Mouse (Mus musculus): ENCODE results near the gene Mapk12. TPM values are rescaled to one million over a fixed set of nuclear protein-coding genes. Genes with fewer than 3 reads are reported as not detected.

Mapk12 gene
- polyA plus RNA-seq, 1 experiment from 2014 or later: 5.1 TPM

DNA sequence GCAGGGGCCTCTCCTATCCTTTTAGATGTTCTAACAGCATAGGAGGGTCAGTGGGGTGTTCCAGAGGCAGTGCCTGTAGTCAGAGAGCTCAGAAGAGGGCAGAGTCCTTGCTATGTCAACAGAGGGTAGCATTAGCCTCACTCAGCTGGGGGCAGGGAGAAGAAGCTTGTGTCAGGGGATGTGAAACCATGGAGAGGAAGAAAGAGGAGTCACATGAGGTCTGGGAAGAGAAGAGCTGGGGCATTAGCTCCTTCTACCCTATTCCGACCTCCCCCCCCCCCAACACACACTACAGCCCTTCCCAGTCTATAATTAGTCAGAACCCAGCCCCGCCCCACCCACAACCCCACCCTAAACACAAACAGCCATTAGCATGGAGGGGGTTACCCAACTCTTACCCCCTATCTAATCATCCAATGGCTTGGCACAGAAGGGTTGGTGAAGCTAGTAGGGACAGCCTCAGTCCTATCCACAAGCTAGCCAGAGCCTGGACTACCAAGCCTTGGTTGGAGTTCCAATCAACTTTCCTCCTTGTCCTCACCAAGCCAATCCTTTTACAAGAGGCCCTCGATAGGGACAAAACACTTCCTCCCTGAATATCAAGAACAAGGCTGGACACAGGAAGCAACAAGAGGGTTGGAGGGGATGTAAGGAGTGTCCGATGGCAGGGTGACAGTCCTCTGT, 37.2 kb upstream of the Mapk12 start:
- Histone ChIP-seq H3K27me3 (replicated peaks) (no peaks in the 10 kb centered on the region), H3K4me3 (no peak overlapping the region), H3K9ac (0 out of 2 replicates have a peak overlapping the region, but pooled peaks have one; percentile 17), H3K36me3 (replicated peaks) (no peaks in the 10 kb centered on the region), H3K27ac (0 out of 2 replicates have a peak overlapping the region, but pooled peaks have one; percentile 20), H3K9me3 (no peaks in the 10 kb centered on the region), H3K4me2 (peak overlapping the region; percentile 91), H3K4me1 (peaks cover 88% of the 10 kb centered on the region)
- 80% methylated on average over 4 of the region's 4 CpGs for WGBS
- no peak for ATAC-seq (replicated peaks)

DNA sequence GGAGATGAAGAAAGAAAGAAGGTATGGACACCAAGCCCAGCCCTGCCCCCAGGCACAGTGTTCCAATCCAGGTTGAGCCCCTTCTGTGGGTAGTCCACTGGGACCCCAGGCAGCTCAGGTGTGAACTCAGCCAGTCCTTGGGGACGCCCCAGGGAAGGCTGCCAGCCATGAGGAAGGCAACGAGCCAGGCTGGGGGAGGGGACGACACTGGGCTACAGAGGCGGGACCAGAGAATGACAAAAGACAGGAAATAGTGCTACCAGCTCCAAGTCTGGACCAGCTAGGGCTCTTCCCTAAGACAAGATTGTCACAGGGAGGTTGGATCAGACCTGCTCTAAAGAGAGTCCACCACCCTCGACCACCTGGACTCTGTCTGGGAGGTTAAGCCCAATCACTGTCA, 36.6 kb upstream of the Mapk12 start:
- H3K4me2 ChIP-seq: peak overlapping the region; percentile 91
- no peaks in the 10 kb centered on the region for H3K9me3 ChIP-seq
- no peaks in the 10 kb centered on the region for H3K27me3 ChIP-seq (replicated peaks)
- H3K4me1 ChIP-seq: peaks cover 89% of the 10 kb centered on the region
- H3K9ac ChIP-seq: 0 out of 2 replicates have a peak overlapping the region, but pooled peaks have one; percentile 17
- H3K4me3 ChIP-seq: no peak overlapping the region
- H3K36me3 ChIP-seq (replicated peaks): no peaks in the 10 kb centered on the region
- no peak for ATAC-seq (replicated peaks)
- 0 out of 2 replicates have a peak overlapping the region, but pooled peaks have one; percentile 20 for H3K27ac ChIP-seq
- WGBS: 12% methylated on average over 5 of the region's 5 CpGs

DNA sequence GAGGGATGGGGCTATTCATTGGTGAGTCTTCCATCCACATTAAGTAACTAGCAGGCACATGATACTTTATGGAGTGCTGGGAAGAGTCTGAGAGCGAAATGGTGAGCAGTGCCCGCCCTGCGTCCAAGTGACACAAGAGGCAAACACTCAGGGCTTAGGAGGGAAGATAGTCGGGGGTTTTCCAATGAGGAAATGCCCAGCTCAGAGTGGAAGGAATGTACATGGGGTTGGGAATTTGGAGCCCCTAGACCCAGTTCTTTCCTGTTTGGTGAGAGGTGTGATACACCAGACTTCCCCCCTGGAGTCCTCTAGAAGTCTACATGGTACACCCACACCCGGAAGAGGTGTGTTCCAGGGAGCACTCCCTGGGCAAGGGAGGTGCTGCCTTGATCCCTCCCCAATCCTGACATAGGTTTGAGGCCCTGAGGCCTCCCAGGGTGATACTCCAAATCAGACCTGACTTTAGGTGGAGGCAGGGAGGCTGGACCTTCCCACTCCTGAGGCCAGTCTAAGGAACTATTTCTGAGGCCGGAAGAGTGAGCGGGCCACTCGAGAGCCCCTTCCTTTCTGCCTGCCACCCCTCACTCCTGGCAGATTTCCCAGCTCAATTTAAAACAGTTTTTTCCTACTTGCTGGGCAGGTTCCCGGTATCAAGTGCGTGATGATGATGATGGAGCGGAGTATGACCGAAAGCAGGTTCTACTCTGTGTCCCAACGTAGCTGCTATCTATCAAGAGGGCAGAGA, 35.1 kb upstream of the Mapk12 start:
- no peak overlapping the region for H3K9ac ChIP-seq
- no peaks in the 10 kb centered on the region for H3K27me3 ChIP-seq (replicated peaks)
- ATAC-seq (replicated peaks): no peak
- peaks cover 83% of the 10 kb centered on the region for H3K4me1 ChIP-seq
- H3K9me3 ChIP-seq: no peaks in the 10 kb centered on the region
- WGBS: 78% methylated on average over 13 of the region's 13 CpGs
- no peaks in the 10 kb centered on the region for H3K36me3 ChIP-seq (replicated peaks)
- H3K27ac ChIP-seq: no peak overlapping the region
- H3K4me3 ChIP-seq: no peak overlapping the region
- no peak overlapping the region for H3K4me2 ChIP-seq

DNA sequence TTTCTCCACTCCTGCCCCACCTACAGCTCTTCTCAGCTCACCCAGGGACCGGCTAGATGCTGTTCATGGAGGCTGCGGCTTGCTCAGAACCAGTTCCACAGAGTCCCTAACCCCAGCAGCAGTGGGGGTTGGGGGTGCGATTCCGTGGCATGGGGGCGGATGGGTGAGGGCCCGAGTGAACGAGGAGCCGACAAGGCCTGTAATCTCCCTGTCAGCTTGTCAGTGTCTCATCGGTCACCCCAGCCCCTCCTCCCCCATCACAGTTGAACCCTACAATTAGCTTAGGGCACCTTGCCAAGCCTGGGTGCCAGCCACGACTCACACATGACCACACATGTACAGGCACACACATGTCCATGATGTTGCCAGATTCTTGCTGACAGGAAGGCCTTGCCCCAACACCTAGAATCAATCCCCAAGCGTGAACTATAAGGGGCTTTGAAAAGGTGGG, 34.4 kb upstream of the Mapk12 start:
- Histone ChIP-seq H3K27me3 (replicated peaks) (no peaks in the 10 kb centered on the region), H3K9me3 (no peaks in the 10 kb centered on the region), H3K4me3 (peak overlapping the region; percentile 51; the same call in 1 of the 2 replicates), H3K4me2 (peak overlapping the region; percentile 98), H3K36me3 (replicated peaks) (no peaks in the 10 kb centered on the region), H3K27ac (no peak overlapping the region), H3K4me1 (peaks cover 88% of the 10 kb centered on the region), H3K9ac (no peak overlapping the region)
- ATAC-seq (replicated peaks): no peak
- 50% methylated on average over 11 of the region's 11 CpGs for WGBS

DNA sequence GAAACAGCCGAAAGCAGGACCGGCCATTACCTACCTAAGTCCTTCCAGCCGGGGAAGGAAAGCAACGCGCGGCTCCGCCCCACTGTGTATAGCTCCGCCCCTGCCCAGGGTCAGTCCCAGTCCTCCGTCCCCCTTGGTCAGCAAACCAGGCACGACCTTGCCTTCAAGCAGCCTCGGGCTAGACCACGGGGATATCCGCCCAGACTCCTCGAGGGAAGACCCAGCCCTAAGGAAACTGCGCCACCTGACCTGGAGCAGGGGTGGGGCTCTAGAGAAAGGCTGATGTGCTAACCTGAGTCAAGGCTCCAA, 33.4 kb upstream of the Mapk12 start:
- peak overlapping the region; percentile 64 for H3K9ac ChIP-seq
- H3K4me2 ChIP-seq: peak overlapping the region; percentile 98
- H3K36me3 ChIP-seq (replicated peaks): no peaks in the 10 kb centered on the region
- H3K4me3 ChIP-seq: peak overlapping the region; percentile 51
- ATAC-seq (replicated peaks): peak; percentile 24
- H3K27me3 ChIP-seq (replicated peaks): no peaks in the 10 kb centered on the region
- peaks cover 87% of the 10 kb centered on the region for H3K4me1 ChIP-seq
- peak overlapping the region; percentile 74 for H3K27ac ChIP-seq
- WGBS: under 1% methylated on average over 15 of the region's 15 CpGs
- no peaks in the 10 kb centered on the region for H3K9me3 ChIP-seq

DNA sequence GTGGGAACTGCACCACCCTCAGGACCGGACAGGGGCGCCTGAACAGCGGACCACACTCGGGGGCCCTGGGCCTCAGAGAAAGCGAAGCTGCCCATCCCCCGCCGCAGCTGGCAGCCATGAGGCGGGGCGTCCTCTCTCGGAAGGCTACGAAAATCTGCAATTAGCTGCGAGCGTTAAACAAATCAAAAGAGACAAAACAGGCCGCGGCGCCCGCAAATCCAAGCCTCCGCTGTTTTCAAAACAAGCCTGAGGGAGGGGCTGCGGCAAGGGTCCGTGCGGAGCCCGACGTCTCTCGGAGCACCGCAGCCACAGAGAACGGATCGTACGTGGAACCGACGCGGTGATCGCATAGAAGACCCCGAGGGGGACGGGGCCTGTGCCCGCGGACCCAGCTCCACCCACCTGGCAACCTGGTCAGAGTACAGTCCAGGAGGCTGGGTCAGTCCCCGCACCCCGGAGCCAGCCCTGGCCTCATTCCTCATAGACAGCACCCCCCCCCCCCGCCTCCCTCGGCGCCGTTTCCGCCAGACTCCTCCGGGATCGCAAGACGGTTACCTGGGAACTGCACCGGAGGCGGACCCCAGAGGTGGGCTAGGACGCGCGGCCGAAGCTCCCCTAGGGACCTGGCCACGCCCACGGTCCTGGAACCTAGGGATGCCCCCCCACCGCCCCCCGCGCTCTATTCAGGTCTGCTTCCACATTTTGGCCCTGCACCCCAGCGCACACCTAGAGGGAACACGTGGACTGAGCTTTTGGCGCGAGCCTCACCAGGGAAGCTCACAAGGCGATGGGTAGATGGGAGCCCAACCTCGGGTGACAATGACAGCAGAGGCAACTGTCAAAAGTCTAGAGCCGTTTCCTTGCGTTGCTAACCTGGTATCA, 32.8 kb upstream of the Mapk12 start:
- H3K27me3 ChIP-seq (replicated peaks): no peaks in the 10 kb centered on the region
- under 1% methylated on average over 64 of the region's 65 CpGs for WGBS
- peak; percentile 46 for ATAC-seq (replicated peaks)
- H3K36me3 ChIP-seq (replicated peaks): no peaks in the 10 kb centered on the region; the same call in 1 of the 2 replicates
- H3K9me3 ChIP-seq: no peaks in the 10 kb centered on the region
- H3K4me2 ChIP-seq: peak overlapping the region; percentile 98
- H3K4me3 ChIP-seq: peak overlapping the region; percentile 51
- H3K27ac ChIP-seq: peak overlapping the region; percentile 74
- peaks cover 81% of the 10 kb centered on the region for H3K4me1 ChIP-seq
- peak overlapping the region; percentile 64 for H3K9ac ChIP-seq

DNA sequence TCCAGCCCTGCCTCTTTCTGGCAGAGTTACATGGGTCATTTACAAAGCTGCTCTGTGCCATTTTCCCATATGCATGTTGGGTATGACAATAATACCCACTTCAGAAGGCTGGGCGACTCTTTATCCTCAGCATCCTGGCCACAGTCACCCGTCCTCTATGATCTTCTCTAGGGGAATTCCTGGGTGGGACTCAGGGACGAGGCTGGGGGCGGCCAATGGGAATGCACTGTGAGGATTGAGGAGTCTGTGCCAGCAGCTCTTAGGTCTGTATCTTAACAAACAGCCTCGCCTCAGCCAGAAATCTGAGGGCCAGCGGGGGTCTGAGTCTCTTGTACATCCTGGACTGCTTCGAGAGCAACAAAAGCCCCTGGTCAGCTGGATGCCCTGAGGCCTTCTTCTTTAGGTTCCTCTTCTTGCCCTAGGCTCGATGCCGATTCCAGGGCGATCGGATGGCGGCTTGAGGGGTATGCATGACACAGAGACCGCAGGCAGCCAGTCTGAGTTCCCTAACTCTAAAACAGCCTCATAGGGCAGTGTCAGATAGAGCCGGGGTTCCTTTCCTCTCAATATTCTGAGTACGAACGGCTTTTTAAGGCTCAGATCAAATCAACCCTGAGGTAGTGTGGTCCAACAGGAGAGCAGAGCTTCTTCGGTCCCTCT, 31.9 kb upstream of the Mapk12 start:
- Histone ChIP-seq H3K9me3 (no peaks in the 10 kb centered on the region), H3K27me3 (replicated peaks) (no peaks in the 10 kb centered on the region), H3K9ac (peak overlapping the region; percentile 64), H3K4me1 (peaks cover 72% of the 10 kb centered on the region), H3K4me2 (peak overlapping the region; percentile 98), H3K36me3 (replicated peaks) (peaks cover 4% of the 10 kb centered on the region; the same call in 1 of the 2 replicates), H3K27ac (peak overlapping the region; percentile 74), H3K4me3 (peak overlapping the region; percentile 51)
- WGBS: 24% methylated on average over 17 of the region's 17 CpGs
- no peak for ATAC-seq (replicated peaks)

DNA sequence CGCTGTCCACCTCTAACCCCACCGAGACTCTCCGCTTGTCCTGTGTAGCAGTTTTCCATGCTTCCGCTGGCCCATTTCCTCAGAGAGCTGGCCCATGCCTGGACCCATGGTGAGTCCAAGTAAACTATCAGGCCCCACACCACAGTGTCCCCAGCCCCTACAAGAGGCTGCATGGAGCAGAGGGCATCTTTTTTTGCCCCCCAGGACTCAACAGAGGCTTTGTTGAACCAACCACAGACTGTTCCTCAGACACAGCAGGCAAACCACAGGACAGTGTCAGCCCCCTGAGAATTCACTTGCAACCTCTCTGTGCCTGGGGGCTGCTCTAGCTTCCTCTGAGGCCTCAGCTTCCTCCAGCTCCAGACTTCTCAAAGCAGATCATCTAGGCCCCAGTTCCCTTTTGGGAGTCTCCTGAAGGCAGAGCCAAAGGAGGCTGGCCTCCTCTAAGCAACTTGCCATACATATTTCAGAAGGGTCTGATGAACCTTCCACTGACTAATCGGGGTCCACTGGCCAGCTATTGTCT, 31.1 kb upstream of the Mapk12 start:
- no peak overlapping the region for H3K4me2 ChIP-seq
- H3K9me3 ChIP-seq: no peaks in the 10 kb centered on the region
- H3K27ac ChIP-seq: no peak overlapping the region
- H3K27me3 ChIP-seq (replicated peaks): no peaks in the 10 kb centered on the region
- 87% methylated on average over 5 of the region's 5 CpGs for WGBS
- no peak overlapping the region for H3K9ac ChIP-seq
- peaks cover 64% of the 10 kb centered on the region for H3K4me1 ChIP-seq
- ATAC-seq (replicated peaks): no peak
- H3K4me3 ChIP-seq: no peak overlapping the region
- peaks cover 12% of the 10 kb centered on the region for H3K36me3 ChIP-seq (replicated peaks)

DNA sequence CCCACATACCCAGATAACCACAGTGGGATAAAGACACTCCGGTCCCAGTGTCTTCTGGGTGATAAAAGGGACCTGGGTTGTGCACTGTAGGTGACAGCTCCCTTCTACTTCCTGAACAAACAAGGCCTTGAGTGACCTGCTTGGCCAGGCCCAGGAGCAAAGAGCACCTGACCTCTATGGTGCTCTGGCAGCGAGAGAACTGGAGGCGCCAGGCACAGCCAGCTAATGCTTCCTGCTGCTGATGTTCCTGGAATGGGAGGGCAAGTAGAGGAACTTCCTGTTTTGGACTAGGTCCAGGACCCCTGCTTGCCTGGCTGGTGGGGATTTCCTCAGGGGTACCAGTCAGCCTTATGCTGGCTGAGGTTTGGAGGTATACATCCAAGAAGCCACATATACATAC, 29.6 kb upstream of the Mapk12 start:
- Histone ChIP-seq H3K4me3 (no peak overlapping the region), H3K27me3 (replicated peaks) (no peaks in the 10 kb centered on the region), H3K4me1 (peaks cover 52% of the 10 kb centered on the region), H3K27ac (no peak overlapping the region), H3K9me3 (no peaks in the 10 kb centered on the region), H3K9ac (no peak overlapping the region), H3K36me3 (replicated peaks) (peaks cover 25% of the 10 kb centered on the region), H3K4me2 (no peak overlapping the region)
- no peak for ATAC-seq (replicated peaks)
- 63% methylated on average over 3 of the region's 3 CpGs for WGBS

DNA sequence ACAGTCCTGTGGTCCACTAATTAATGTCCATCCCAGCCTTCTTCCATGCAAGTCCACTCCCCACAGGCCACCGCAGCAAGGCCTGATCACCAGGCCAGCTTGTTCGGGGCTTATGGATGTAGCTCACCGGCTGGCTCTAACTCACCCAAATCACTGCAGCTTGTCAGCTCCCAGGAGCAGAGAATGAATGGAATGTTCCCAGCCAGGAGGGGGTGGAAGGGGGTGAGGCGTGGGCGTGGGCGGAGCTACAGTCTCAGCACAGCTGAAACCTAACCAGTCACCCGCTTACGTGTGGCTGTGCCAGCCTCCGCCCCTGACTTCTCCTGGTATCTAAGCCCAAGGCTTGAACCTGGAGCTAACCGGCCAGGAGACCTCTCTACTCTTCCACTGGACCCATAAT, 28.9 kb upstream of the Mapk12 start:
- WGBS: 5% methylated on average over 10 of the region's 10 CpGs
- Histone ChIP-seq H3K27ac (0 out of 2 replicates have a peak overlapping the region, but pooled peaks have one; percentile 2), H3K9ac (no peak overlapping the region), H3K36me3 (replicated peaks) (peaks cover 32% of the 10 kb centered on the region), H3K9me3 (no peaks in the 10 kb centered on the region), H3K4me1 (peaks cover 45% of the 10 kb centered on the region), H3K27me3 (replicated peaks) (no peaks in the 10 kb centered on the region), H3K4me2 (no peak overlapping the region), H3K4me3 (no peak overlapping the region)
- ATAC-seq (replicated peaks): no peak

DNA sequence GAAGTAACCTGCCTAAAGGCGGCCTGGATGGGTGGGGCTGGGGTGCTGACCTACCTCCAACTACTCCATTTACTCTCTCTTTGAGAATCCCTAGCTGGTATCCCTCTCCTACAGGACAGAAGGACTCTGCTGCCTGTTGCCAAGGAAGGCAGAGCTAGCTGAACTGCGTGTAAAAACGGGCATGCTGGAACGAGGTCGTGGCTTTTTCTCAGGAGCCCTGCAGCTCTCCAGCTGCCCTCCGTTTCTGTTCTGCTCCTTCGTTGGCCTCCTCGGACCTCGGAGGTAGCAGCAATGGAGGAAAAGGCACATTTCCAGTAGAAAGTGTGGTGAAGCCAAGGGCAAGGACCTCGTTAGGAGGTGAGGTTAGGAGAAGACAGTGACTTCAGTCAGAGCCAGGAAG, 28.4 kb upstream of the Mapk12 start:
- Histone ChIP-seq H3K27me3 (replicated peaks) (no peaks in the 10 kb centered on the region), H3K9me3 (no peaks in the 10 kb centered on the region), H3K36me3 (replicated peaks) (peaks cover 37% of the 10 kb centered on the region), H3K4me1 (peaks cover 40% of the 10 kb centered on the region), H3K4me2 (no peak overlapping the region), H3K27ac (0 out of 2 replicates have a peak overlapping the region, but pooled peaks have one; percentile 2), H3K4me3 (no peak overlapping the region), H3K9ac (no peak overlapping the region)
- 60% methylated on average over 10 of the region's 10 CpGs for WGBS
- ATAC-seq (replicated peaks): no peak
